Mouse (Mus musculus): ENCODE measurements around the gene Bag2. TPM values are rescaled to one million over a fixed set of nuclear protein-coding genes. Genes with fewer than 3 reads are reported as not detected.

Gene Bag2
- total RNA-seq, 1 experiment, result 14.8 TPM

- Histone ChIP-seq H3K4me3 (ENCODE audit: insufficient read depth in 1 of 2, low read depth in 1 of 2, low read length in 2 of 2, poor library complexity in 1 of 2, severe bottlenecking in 1 of 2) (no peak overlapping the region), H3K4me1 (ENCODE audit: control insufficient read depth in 2 of 2, insufficient read depth in 2 of 2, low read length in 2 of 2, poor library complexity in 1 of 2) (no peaks in the 10 kb centered on the region), H3K27ac (ENCODE audit: insufficient read depth, low read depth, low read length, poor library complexity, severe bottlenecking) (no peak overlapping the region), H3K9me3 (ENCODE audit: control insufficient read depth, insufficient read depth, low read depth, low read length) (no peaks in the 10 kb centered on the region), H3K36me3 (ENCODE audit: control insufficient read depth, insufficient read depth, low read length, poor library complexity, severe bottlenecking) (peaks cover 14% of the 10 kb centered on the region), H3K9ac (ENCODE audit: insufficient read depth, low read depth, low read length, poor library complexity, severe bottlenecking) (no peak overlapping the region)
- no peak for TF ChIP-seq ZC3H11A (IDR thresholded peaks at IDR 0.05; ENCODE audit: borderline replicate concordance, low read depth, low read length)
- TF ChIP-seq CHD2 (IDR thresholded peaks at IDR 0.05; ENCODE audit: low read depth, low read length), result no peak
- in situ Hi-C loops (cut with MboI; ENCODE audit: low sequenced_read_pairs in 2 of 2, unreplicated experiment in 2 of 2), result no loop called here
- no peak for DNase-seq (ENCODE audit: low read depth, low spot score)
Observed at GRCm38 (mm10) chr1:33768091-33768787, 10.6 kb upstream of the Bag2 start.

GRCm38 (mm10) chr1:33766520-33767508 is 9.2 kb upstream of the Bag2 start:
- DNase-seq (ENCODE audit: low read depth, low spot score), result no peak
- Histone ChIP-seq H3K4me1 (ENCODE audit: control insufficient read depth in 2 of 2, insufficient read depth in 2 of 2, low read length in 2 of 2, poor library complexity in 1 of 2) (no peaks in the 10 kb centered on the region), H3K9me3 (ENCODE audit: control insufficient read depth, insufficient read depth, low read depth, low read length) (no peaks in the 10 kb centered on the region), H3K4me3 (ENCODE audit: insufficient read depth in 1 of 2, low read depth in 1 of 2, low read length in 2 of 2, poor library complexity in 1 of 2, severe bottlenecking in 1 of 2) (no peak overlapping the region), H3K27ac (ENCODE audit: insufficient read depth, low read depth, low read length, poor library complexity, severe bottlenecking) (no peak overlapping the region), H3K9ac (ENCODE audit: insufficient read depth, low read depth, low read length, poor library complexity, severe bottlenecking) (no peak overlapping the region), H3K36me3 (ENCODE audit: control insufficient read depth, insufficient read depth, low read length, poor library complexity, severe bottlenecking) (peaks cover 14% of the 10 kb centered on the region)
- TF ChIP-seq HCFC1 (IDR thresholded peaks at IDR 0.05; ENCODE audit: borderline replicate concordance, insufficient read depth, low read length) (no peak), CHD2 (IDR thresholded peaks at IDR 0.05; ENCODE audit: low read depth, low read length) (no peak), ZNF384 (IDR thresholded peaks at IDR 0.05; ENCODE audit: low read depth, low read length) (no peak), ZC3H11A (IDR thresholded peaks at IDR 0.05; ENCODE audit: borderline replicate concordance, low read depth, low read length) (no peak), MAFK (IDR thresholded peaks at IDR 0.05; ENCODE audit: insufficient read depth, low read depth, low read length) (no peak)
- in situ Hi-C loops (cut with MboI; ENCODE audit: low sequenced_read_pairs in 2 of 2, unreplicated experiment in 2 of 2), result no loop called here

GRCm38 (mm10) chr1:33765468-33766080 is 8.0 kb upstream of the Bag2 start:
- H3K4me3 ChIP-seq (ENCODE audit: insufficient read depth in 1 of 2, low read depth in 1 of 2, low read length in 2 of 2, poor library complexity in 1 of 2, severe bottlenecking in 1 of 2), result no peak overlapping the region
- H3K4me1 ChIP-seq (ENCODE audit: control insufficient read depth in 2 of 2, insufficient read depth in 2 of 2, low read length in 2 of 2, poor library complexity in 1 of 2), result no peaks in the 10 kb centered on the region
- no peaks in the 10 kb centered on the region for H3K9me3 ChIP-seq (ENCODE audit: control insufficient read depth, insufficient read depth, low read depth, low read length)
- H3K27ac ChIP-seq (ENCODE audit: insufficient read depth, low read depth, low read length, poor library complexity, severe bottlenecking), result no peak overlapping the region
- DNase-seq (ENCODE audit: low read depth, low spot score), result no peak
- no peak for TF ChIP-seq MAFK (IDR thresholded peaks at IDR 0.05; ENCODE audit: insufficient read depth, low read depth, low read length)
- no peak for TF ChIP-seq ZC3H11A (IDR thresholded peaks at IDR 0.05; ENCODE audit: borderline replicate concordance, low read depth, low read length)
- TF ChIP-seq ZNF384 (IDR thresholded peaks at IDR 0.05; ENCODE audit: low read depth, low read length), result no peak
- no peak for TF ChIP-seq CHD2 (IDR thresholded peaks at IDR 0.05; ENCODE audit: low read depth, low read length)
- TF ChIP-seq HCFC1 (IDR thresholded peaks at IDR 0.05; ENCODE audit: borderline replicate concordance, insufficient read depth, low read length), result no peak
- peaks cover 7% of the 10 kb centered on the region for H3K36me3 ChIP-seq (ENCODE audit: control insufficient read depth, insufficient read depth, low read length, poor library complexity, severe bottlenecking)
- in situ Hi-C loops (cut with MboI; ENCODE audit: low sequenced_read_pairs in 2 of 2, unreplicated experiment in 2 of 2), result no loop called here
- H3K9ac ChIP-seq (ENCODE audit: insufficient read depth, low read depth, low read length, poor library complexity, severe bottlenecking), result no peak overlapping the region

GRCm38 (mm10) chr1:33763826-33764225 is 6.2 kb upstream of the Bag2 start:
- TF ChIP-seq ZNF384 (IDR thresholded peaks at IDR 0.05; ENCODE audit: low read depth, low read length), result no peak
- no peak for TF ChIP-seq MAFK (IDR thresholded peaks at IDR 0.05; ENCODE audit: insufficient read depth, low read depth, low read length)
- no peak for TF ChIP-seq CHD2 (IDR thresholded peaks at IDR 0.05; ENCODE audit: low read depth, low read length)
- no peak for TF ChIP-seq HCFC1 (IDR thresholded peaks at IDR 0.05; ENCODE audit: borderline replicate concordance, insufficient read depth, low read length)
- no peak for TF ChIP-seq ZC3H11A (IDR thresholded peaks at IDR 0.05; ENCODE audit: borderline replicate concordance, low read depth, low read length)
- Histone ChIP-seq H3K4me3 (ENCODE audit: insufficient read depth in 1 of 2, low read depth in 1 of 2, low read length in 2 of 2, poor library complexity in 1 of 2, severe bottlenecking in 1 of 2) (no peak overlapping the region), H3K9ac (ENCODE audit: insufficient read depth, low read depth, low read length, poor library complexity, severe bottlenecking) (no peak overlapping the region), H3K4me1 (ENCODE audit: control insufficient read depth in 2 of 2, insufficient read depth in 2 of 2, low read length in 2 of 2, poor library complexity in 1 of 2) (no peaks in the 10 kb centered on the region), H3K9me3 (ENCODE audit: control insufficient read depth, insufficient read depth, low read depth, low read length) (no peaks in the 10 kb centered on the region), H3K27ac (ENCODE audit: insufficient read depth, low read depth, low read length, poor library complexity, severe bottlenecking) (no peak overlapping the region), H3K36me3 (ENCODE audit: control insufficient read depth, insufficient read depth, low read length, poor library complexity, severe bottlenecking) (peaks cover 3% of the 10 kb centered on the region)
- in situ Hi-C loops (cut with MboI; ENCODE audit: low sequenced_read_pairs in 2 of 2, unreplicated experiment in 2 of 2), result no loop called here
- no peak for DNase-seq (ENCODE audit: low read depth, low spot score)
